Mouse (Mus musculus) T-helper 2 cell (primary cell): ENCODE data around the gene Prpmp5.
"Not testable (repeated sequence)": the region's sequence is repeated elsewhere in the genome, so short reads cannot be mapped to it uniquely, and the experiment has no call there.

Experiments used
- in situ Hi-C: fragments of 300-600 bp; cut with MboI, MseI; formaldehyde crosslinking; loops from one replicate; pipeline ENCODE4 v1.15.1; 2025; ENCODE audit warnings: high pct_unique_total_duplicates

Prpmp5 gene

DNA sequence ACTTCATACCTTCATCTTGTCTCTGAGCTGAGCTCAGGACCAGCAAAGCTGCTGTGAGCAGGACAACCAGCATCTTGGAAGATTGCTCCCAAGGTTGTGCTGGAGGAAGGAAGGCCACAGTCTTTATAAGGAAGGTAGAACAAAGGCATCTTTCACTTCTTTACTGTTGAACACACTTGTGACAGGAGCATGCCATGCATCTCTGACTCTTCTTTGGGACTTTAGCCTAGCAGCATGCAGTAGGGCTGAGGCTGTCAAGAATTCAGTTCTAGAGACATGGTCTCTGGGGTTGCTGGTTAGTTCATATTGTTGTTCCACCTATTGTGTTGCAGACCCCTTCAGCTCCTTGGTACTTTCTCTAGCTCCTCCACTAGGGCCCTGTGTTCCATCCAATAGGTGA, at the start of gene Prpmp5:
TSS of gene Prpmp5 (minus strand) at position 101 of the 400 bp plus-strand sequence.
- in situ Hi-C loops, result not testable (repeated sequence)

DNA sequence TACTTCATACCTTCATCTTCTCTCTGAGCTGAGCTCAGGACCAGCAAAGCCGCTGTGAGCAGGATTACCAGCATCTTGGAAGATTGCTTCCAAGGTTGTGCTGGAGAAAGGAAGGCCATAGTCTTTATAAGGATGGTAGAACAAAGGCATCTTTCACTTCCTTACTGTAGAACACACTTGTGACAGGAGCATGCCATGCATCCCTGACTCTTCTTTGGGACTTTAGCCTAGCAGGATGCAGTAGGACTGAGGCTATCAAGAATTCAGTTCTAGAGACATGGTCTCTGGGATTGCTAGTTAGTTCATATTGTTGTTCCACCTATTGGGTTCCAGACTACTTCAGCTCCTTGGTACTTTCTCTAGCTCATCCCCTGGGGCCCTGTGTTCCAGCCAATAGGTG, 49.5 kb upstream of the Prpmp5 start, which contains the start of gene Gm8882:
TSS of gene Gm8882 (minus strand) at position 101 of the 400 bp plus-strand sequence.
- in situ Hi-C loops, result not testable (repeated sequence)
